8 mouse cellular contexts compared by ENCODE assay signal in genomic region chr12:91849045-91849467, GRCm38 (mm10). TPM values are rescaled to one million over a fixed set of nuclear protein-coding genes. Genes with fewer than 3 reads are reported as not detected.
DNase-seq lines count a peak whose midpoint lies in the region; ATAC-seq and TF ChIP-seq lines count a peak whose summit lies in the region.

Gene Sel1l, minus strand, starts transcription at chr12:91849157.

- no peaks in the 10 kb centered on the region for H3K9me3 ChIP-seq in hindbrain, embryonic 10.5 days
- H3K9me3 ChIP-seq in lung, postnatal 0 days (ENCODE audit: low read length): no peaks in the 10 kb centered on the region

- no peak for TF ChIP-seq CTCF in lung, postnatal 0 days (IDR thresholded peaks at IDR 0.05)

- TF ChIP-seq EP300 in lung, postnatal 0 days (IDR thresholded peaks at IDR 0.05): peak; percentile 61; the same call in 1 of the 2 replicates

- peak; percentile 96 for DNase-seq in MN1 (ENCODE audit: low spot score)
- DNase-seq in cerebellum, adult 9-10 months: peak; percentile 100
- DNase-seq in hindbrain, embryonic 10.5 days (ENCODE audit: low spot score): peak; percentile 98
- peak; percentile 99 for DNase-seq in layer of hippocampus, adult 9-11 months
- peak; percentile 99 for DNase-seq in lung, postnatal 0 days (ENCODE audit: low spot score)
- DNase-seq in ovary, postnatal 14 days (ENCODE audit: low spot score): peak; percentile 96
- DNase-seq in thymus, postnatal 14 days: peak; percentile 98

- peaks cover 5% of the 10 kb centered on the region; the same call in 1 of the 2 replicates for H3K36me3 ChIP-seq in hindbrain, embryonic 10.5 days
- H3K36me3 ChIP-seq in lung, postnatal 0 days (ENCODE audit: insufficient read depth, low read length): no peaks in the 10 kb centered on the region

- peak within 1 kb of the TSS; percentile 86 for H3K9ac ChIP-seq in lung, postnatal 0 days (replicated peaks; ENCODE audit: low read depth)

- peak within 1 kb of the TSS; percentile 86 for H3K27ac ChIP-seq in hindbrain, embryonic 10.5 days
- peak within 1 kb of the TSS; percentile 87 for H3K27ac ChIP-seq in lung, postnatal 0 days (ENCODE audit: low read length)

- peaks cover 16% of the 10 kb centered on the region for H3K4me1 ChIP-seq in hindbrain, embryonic 10.5 days (replicated peaks)
- H3K4me1 ChIP-seq in lung, postnatal 0 days (ENCODE audit: insufficient read depth, low read depth, low read length): no peaks in the 10 kb centered on the region; the same call in 1 of the 2 replicates

- peak; percentile 98 for ATAC-seq in frontal cortex, adult (ENCODE audit: low TSS enrichment)
- peak; percentile 100 for ATAC-seq in lung, postnatal 0 days

- H3K4me3 ChIP-seq in hindbrain, embryonic 10.5 days: peak within 1 kb of the TSS; percentile 62
- H3K4me3 ChIP-seq in lung, postnatal 0 days (ENCODE audit: low read depth, low read length): peak within 1 kb of the TSS; percentile 89

- peak within 1 kb of the TSS; percentile 88 for H3K4me2 ChIP-seq in lung, postnatal 0 days (replicated peaks; ENCODE audit: low read depth, low read length)

- no peaks in the 10 kb centered on the region for H3K27me3 ChIP-seq in hindbrain, embryonic 10.5 days (ENCODE audit: insufficient read depth, poor library complexity, severe bottlenecking)
- no peaks in the 10 kb centered on the region for H3K27me3 ChIP-seq in lung, postnatal 0 days (replicated peaks; ENCODE audit: insufficient read depth, low read length)

- under 1% methylated on average over 35 of the region's 35 CpGs for WGBS in hindbrain, embryonic 10.5 days
- 2% methylated on average over 27 of the region's 35 CpGs for WGBS in lung, postnatal 0 days

RNA-seq across cellular contexts. Expression of gene Sel1l, which starts in this region (rescaled TPM):
- 61.3 and 74.9 TPM in 2 replicates for polyA plus RNA-seq in hindbrain, embryonic 10.5 days (2016; fragmentation: Nextera tagmentation; extraction: Ambion mirVana)
- 102 and 109 TPM in 2 replicates for polyA plus RNA-seq in lung, postnatal 0 days (2015; fragmentation: Nextera tagmentation; extraction: Ambion mirVana)

Comparison
In these comparisons a context has a peak if more than half of its experiments do, and no peak if none do; other contexts are left out.
1. Peak in every context shown above with its lines: DNase-seq, ATAC-seq, H3K4me3 ChIP-seq and H3K27ac ChIP-seq.